Mouse (Mus musculus) stomach, embryonic 14.5 days (tissue): Measurements from ENCODE around the gene Ngef. TPM values are rescaled to one million over a fixed set of nuclear protein-coding genes. Genes with fewer than 3 reads are reported as not detected.

Experiments
- ATAC-seq: fragments of 200-750 bp; cut with Nextera tagmentation; 2 replicates; pipeline ENCODE4 v1.8.0; 2017; ENCODE audit warnings: low read depth, moderate TSS enrichment; ENCODE audit not compliant: insufficient number of reproducible peaks, insufficient read depth, low FRiP score
- H3K27ac ChIP-seq: fragments of 300-500 bp; sonication (generic); 2 replicates; pipeline ENCODE4 v1.5.1; 2014; ENCODE audit warnings: mild to moderate bottlenecking, low read length, moderate library complexity, mixed read lengths
- H3K27me3 ChIP-seq: fragments of 300-500 bp; sonication (generic); 2 replicates; pipeline ENCODE4 v1.6.1; 2014; ENCODE audit warnings: low read length, control low read depth, mixed read lengths; ENCODE audit not compliant: control insufficient read depth, insufficient read depth
- H3K36me3 ChIP-seq: fragments of 300-500 bp; sonication (generic); 2 replicates; pipeline ENCODE4 v1.6.1; 2014; ENCODE audit warnings: mild to moderate bottlenecking, control low read depth, low read length, moderate library complexity, mixed read lengths; ENCODE audit not compliant: control insufficient read depth, insufficient read depth
- H3K4me1 ChIP-seq: fragments of 300-500 bp; sonication (generic); 2 replicates; pipeline ENCODE4 v1.6.1; 2014; ENCODE audit warnings: low read length, control low read depth, mixed read lengths; ENCODE audit not compliant: control insufficient read depth, insufficient read depth
- H3K4me2 ChIP-seq: fragments of 300-500 bp; sonication (generic); replicated peaks from 2 replicates; pipeline ENCODE4 v1.6.1; 2014; ENCODE audit warnings: low read depth, low read length, control low read depth
- H3K4me3 ChIP-seq: fragments of 300-500 bp; sonication (generic); 2 replicates; pipeline ENCODE4 v1.5.1; 2014; ENCODE audit warnings: low read depth, low read length, control low read depth
- H3K9ac ChIP-seq: fragments of 300-500 bp; sonication (generic); replicated peaks from 2 replicates; pipeline ENCODE4 v1.6.1; 2014; ENCODE audit warnings: low read depth, mild to moderate bottlenecking, control low read depth, low read length, moderate library complexity, mixed read lengths
- H3K9me3 ChIP-seq: fragments of 300-500 bp; sonication (generic); 2 replicates; pipeline ENCODE4 v1.6.1; 2016; ENCODE audit warnings: low read depth, low read length, control low read depth; ENCODE audit not compliant: control insufficient read depth
- WGBS: fragments of 180-500 bp; shearing (Covaris S2); extraction: QIAGEN DNeasy Blood & Tissue Kit; methylation state at CpG from one replicate; pipeline ENCODE4 v1.1.7; 2014; 5-methylcytosine and 5-hydroxymethylcytosine counted together
- polyA plus RNA-seq: library from polyadenylated mRNA; unstranded; fragments of >200 nt; fragmentation: Nextera tagmentation; extraction: Ambion mirVana; gene quantifications from 2 replicates; pipeline ENCODE4 v1.2.1, GENCODE M21; 2014

The Ngef gene
- polyA plus RNA-seq, 1 experiment from 2014 or later = 7.4 TPM

DNA sequence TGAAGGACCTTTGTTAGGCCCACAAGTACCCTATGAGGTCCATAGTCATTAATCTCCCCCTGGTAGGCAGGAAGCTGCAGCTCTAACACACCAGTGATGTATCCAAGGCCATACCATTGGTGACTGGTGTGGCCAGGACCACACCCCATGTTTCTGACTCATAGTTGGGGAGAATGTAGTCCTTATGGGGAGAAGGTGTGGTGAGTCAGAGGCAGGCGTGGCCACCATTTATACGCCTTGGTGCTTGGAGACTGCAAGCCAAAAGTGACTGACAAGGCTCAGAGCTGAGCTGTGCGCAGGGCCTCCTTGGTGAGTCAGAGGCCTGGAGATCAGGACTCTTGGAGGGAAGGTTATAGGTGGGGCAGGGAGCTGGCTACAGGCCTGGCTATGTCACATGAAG, 22.7 kb downstream of the Ngef start:
- Histone ChIP-seq H3K36me3 (no peaks in the 10 kb centered on the region), H3K9me3 (no peaks in the 10 kb centered on the region), H3K27ac (no peak overlapping the region), H3K27me3 (no peaks in the 10 kb centered on the region), H3K4me2 (no peak overlapping the region), H3K9ac (no peak overlapping the region), H3K4me3 (no peak overlapping the region), H3K4me1 (no peaks in the 10 kb centered on the region)
- 60% methylated on average over 3 of the region's 3 CpGs for WGBS
- peak; percentile 82 for ATAC-seq

DNA sequence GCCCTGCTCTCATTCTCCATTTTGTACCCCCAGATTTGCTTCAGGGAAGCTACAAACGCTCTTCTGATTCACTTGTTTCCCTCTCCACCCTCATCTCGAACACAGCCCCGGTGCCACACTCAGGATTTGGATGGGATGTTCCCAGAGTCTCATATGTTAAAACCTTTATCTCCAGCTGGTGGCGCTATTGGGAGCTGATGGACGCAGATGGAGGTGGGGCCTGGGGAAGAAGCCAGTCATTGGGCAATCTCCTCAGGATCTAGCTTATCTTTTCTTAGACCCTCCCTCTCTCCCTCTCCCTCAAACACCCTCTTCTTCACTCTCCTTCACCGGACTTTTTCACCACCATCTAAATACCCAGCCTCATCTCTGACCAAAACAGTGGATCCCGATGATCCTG, 32.1 kb downstream of the Ngef start:
- no peak overlapping the region for H3K9ac ChIP-seq
- no peak for ATAC-seq
- H3K27me3 ChIP-seq = no peaks in the 10 kb centered on the region
- no peak overlapping the region for H3K4me3 ChIP-seq
- no peaks in the 10 kb centered on the region for H3K4me1 ChIP-seq
- H3K36me3 ChIP-seq = no peaks in the 10 kb centered on the region
- H3K4me2 ChIP-seq = no peak overlapping the region
- H3K9me3 ChIP-seq = no peaks in the 10 kb centered on the region
- H3K27ac ChIP-seq = no peak overlapping the region
- WGBS = 35% methylated on average over 7 of the region's 7 CpGs

DNA sequence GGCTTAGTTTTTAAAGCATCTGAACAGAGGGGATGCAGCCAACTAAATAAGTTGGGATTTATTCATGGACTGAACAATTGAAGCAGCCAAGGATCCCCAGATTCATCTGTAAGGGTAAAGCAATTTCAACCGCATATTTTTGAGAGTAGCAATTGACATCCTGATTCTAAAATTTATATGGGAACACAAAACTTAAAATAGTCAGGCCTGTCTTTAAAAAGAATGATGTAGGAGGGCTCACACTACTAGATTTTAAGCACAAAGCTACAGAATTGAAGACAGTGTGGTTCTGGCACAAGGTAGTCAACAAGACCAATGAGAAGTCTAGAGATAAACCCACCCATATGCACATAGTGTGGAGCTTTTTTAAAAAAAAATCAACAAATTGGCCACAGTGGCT, 36.7 kb downstream of the Ngef start:
- H3K4me2 ChIP-seq = no peak overlapping the region
- no peaks in the 10 kb centered on the region for H3K36me3 ChIP-seq
- H3K9me3 ChIP-seq = no peaks in the 10 kb centered on the region
- no peak overlapping the region for H3K9ac ChIP-seq
- no peak overlapping the region for H3K4me3 ChIP-seq
- H3K27ac ChIP-seq = no peak overlapping the region
- no peaks in the 10 kb centered on the region for H3K27me3 ChIP-seq
- WGBS = 95% methylated on average over 1 of the region's 1 CpGs
- ATAC-seq = no peak
- H3K4me1 ChIP-seq = no peaks in the 10 kb centered on the region

DNA sequence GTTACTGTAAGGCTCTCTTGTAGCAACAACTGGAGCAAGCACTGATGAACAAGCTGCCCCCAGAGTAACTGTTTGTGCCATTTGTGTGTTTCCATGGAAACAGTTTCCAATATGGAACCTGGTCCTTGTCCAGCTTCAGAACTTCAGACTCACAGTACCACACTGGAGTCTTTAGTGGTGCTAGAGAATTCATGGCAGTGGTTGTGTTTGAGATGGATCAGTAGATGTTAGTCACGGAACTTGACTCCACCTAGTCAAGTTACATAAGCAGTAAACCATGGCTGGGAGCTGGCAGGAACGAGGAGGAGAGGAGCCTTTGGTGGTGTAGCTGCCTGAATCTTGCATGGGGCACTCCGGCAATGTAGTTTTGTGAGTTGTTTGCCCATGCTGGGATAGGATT, 39.6 kb downstream of the Ngef start:
- WGBS = 76% methylated on average over 3 of the region's 3 CpGs
- no peak for ATAC-seq

DNA sequence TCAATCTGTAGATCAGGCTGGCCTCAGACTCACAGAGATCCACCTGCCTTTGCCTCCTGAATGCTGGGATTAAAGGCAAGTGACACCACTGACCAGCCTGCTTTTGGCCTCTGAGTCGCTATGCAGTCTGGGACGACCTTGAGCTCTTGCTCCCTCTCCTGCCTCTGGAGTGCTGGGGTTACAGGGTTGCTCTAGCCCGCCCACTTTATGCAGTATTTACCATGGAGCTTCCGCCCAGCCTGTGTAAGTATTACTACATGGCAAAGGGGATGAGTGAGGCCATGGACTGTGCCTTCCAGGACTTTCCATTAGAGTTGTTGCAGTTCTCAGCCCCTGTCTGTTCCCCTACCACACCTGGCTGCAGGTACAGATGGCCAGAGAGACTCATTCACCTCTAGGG, 41.3 kb downstream of the Ngef start:
- Histone ChIP-seq H3K9me3 (no peaks in the 10 kb centered on the region), H3K4me1 (no peaks in the 10 kb centered on the region), H3K4me3 (no peak overlapping the region), H3K27me3 (no peaks in the 10 kb centered on the region), H3K27ac (no peak overlapping the region), H3K9ac (no peak overlapping the region), H3K36me3 (no peaks in the 10 kb centered on the region), H3K4me2 (no peak overlapping the region)
- 79% methylated on average over 4 of the region's 4 CpGs for WGBS
- no peak for ATAC-seq

More for the DNA sequence above, 39.6 kb downstream of the Ngef start:
- H3K27me3 ChIP-seq = no peaks in the 10 kb centered on the region
- no peak overlapping the region for H3K4me2 ChIP-seq
- no peaks in the 10 kb centered on the region for H3K4me1 ChIP-seq
- H3K4me3 ChIP-seq = no peak overlapping the region
- no peak overlapping the region for H3K27ac ChIP-seq
- no peaks in the 10 kb centered on the region for H3K9me3 ChIP-seq
- H3K36me3 ChIP-seq = no peaks in the 10 kb centered on the region
- no peak overlapping the region for H3K9ac ChIP-seq

DNA sequence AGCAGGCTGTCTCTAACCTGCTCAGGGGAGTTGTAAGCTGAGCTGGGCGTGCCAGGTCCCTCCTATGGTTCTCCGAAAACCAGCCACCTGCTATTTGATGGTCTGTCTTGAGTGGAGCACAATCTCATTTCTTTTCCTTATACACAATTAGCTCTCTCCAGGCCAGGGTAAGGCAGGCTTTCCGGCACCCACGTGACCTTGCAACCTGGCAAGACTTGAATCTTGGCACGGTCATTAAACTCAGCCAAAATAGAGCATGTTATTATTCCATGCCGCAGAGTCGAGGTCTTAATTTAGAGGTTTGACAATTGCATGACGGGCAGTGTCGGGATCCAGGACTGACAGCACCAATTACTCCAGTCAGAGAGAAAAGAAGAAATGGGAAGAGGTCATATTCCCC, 46.5 kb downstream of the Ngef start:
- no peak overlapping the region for H3K9ac ChIP-seq
- no peaks in the 10 kb centered on the region for H3K27me3 ChIP-seq
- no peaks in the 10 kb centered on the region for H3K36me3 ChIP-seq
- WGBS = 82% methylated on average over 9 of the region's 9 CpGs
- no peak overlapping the region for H3K4me3 ChIP-seq
- H3K9me3 ChIP-seq = no peaks in the 10 kb centered on the region
- H3K27ac ChIP-seq = no peak overlapping the region
- ATAC-seq = no peak
- H3K4me1 ChIP-seq = no peaks in the 10 kb centered on the region
- H3K4me2 ChIP-seq = no peak overlapping the region

DNA sequence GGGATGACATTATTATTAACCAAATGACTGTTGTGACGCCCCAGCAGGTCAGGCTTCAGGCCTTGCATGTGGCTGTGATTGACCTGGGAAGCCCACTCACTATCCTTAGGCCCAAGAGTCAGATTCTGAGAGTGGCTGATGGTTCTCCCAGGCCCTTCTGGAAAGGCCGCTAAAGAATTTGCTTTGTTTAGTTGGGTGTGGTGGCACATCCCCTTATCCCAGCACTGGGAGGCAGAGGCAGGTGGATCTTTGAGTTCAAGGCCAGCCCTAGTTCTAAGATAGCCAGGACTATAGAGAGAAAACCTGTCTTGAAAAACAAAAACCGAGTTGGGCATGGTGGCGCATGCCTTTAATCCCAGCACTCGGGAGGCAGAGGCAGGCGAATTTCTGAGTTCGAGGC, 48.6 kb downstream of the Ngef start:
- no peaks in the 10 kb centered on the region for H3K27me3 ChIP-seq
- H3K27ac ChIP-seq = no peak overlapping the region
- ATAC-seq = no peak
- no peak overlapping the region for H3K4me3 ChIP-seq
- H3K36me3 ChIP-seq = no peaks in the 10 kb centered on the region
- 88% methylated on average over 7 of the region's 7 CpGs for WGBS
- no peak overlapping the region for H3K4me2 ChIP-seq
- no peak overlapping the region for H3K9ac ChIP-seq
- no peaks in the 10 kb centered on the region for H3K9me3 ChIP-seq
- no peaks in the 10 kb centered on the region for H3K4me1 ChIP-seq

DNA sequence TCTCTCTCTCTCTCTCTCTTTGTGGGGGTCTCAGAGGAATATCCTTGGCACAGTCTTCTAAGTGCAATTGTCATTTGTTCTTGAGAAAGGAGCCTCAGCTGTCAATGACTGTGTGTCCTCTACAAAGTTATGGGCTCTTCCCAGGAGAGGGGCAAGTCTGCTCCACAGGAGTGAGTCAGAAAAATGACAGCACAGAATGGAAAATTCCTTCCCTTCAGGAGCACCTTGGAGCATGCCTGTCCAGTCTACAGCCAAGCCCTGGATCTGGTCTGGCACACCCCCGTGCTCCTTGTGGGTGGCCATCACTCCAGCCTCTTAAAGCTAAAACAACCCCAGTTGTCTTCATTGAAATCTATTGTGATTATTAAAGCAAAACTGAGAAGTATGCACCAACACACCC, 52.1 kb downstream of the Ngef start:
- Histone ChIP-seq H3K27ac (no peak overlapping the region), H3K27me3 (no peaks in the 10 kb centered on the region), H3K36me3 (no peaks in the 10 kb centered on the region), H3K9me3 (no peaks in the 10 kb centered on the region), H3K9ac (no peak overlapping the region), H3K4me2 (no peak overlapping the region), H3K4me1 (no peaks in the 10 kb centered on the region), H3K4me3 (no peak overlapping the region)
- whole genome bisulfite sequencing = 54% methylated on average over 1 of the region's 1 CpGs
- ATAC-seq = no peak

DNA sequence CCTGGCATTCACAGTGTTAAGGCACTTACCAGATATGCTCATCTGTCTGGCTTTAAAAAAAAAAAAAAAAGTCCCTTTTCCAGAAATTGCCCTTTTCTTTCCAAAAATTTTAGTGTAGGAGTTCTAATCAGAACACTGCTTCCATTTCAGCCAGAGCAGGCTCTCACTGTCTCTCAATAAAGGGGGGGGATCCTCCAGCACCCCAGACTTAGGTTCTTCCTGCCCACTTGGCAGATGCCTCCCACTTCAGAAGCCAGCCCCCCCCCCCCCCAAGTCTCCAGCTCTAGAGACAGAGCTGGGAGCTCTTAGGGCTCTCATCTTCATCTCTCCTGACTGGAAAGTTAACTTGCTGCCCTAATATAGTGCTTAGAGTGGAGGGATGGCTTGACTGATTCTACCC, 53.2 kb downstream of the Ngef start:
- no peak overlapping the region for H3K4me3 ChIP-seq
- no peak overlapping the region for H3K27ac ChIP-seq
- H3K27me3 ChIP-seq = no peaks in the 10 kb centered on the region
- no peaks in the 10 kb centered on the region for H3K9me3 ChIP-seq
- H3K36me3 ChIP-seq = no peaks in the 10 kb centered on the region
- ATAC-seq = no peak
- no peak overlapping the region for H3K4me2 ChIP-seq
- H3K9ac ChIP-seq = no peak overlapping the region
- no peaks in the 10 kb centered on the region for H3K4me1 ChIP-seq
